Mouse (Mus musculus) midbrain, embryonic 16.5 days (tissue): ENCODE data around the gene Spg20. TPM values are rescaled to one million over a fixed set of nuclear protein-coding genes. Genes with fewer than 3 reads are reported as not detected.

Experiments used
- microRNA-seq: library from miRNA; unstranded; fragments of <30 nt; microRNA quantifications from one replicate; pipeline ENCODE4, GENCODE M21; 2017
- polyA plus RNA-seq: library from polyadenylated mRNA; unstranded; fragments of >200 nt; fragmentation: Nextera tagmentation; extraction: Ambion mirVana; gene quantifications from 2 replicates; pipeline ENCODE4 v1.2.1, GENCODE M21; 2015

The Spg20 gene
- polyA plus RNA-seq, 1 experiment from 2014 or later: 14.6 TPM

Small RNAs within 50 kb of the gene (microRNA-seq; reads per million reads assigned to microRNA genes)
- gene Gm22029: not detected

Other genes starting within 250 kb of the Spg20 start
- 1.5 and 1.9 TPM in 2 replicates for gene Sertm1, start 196.2 kb upstream of the Spg20 start, polyA plus RNA-seq
- 1.8 and 2.2 TPM in 2 replicates for gene Ccna1, start 56.6 kb upstream of the Spg20 start, polyA plus RNA-seq
- 0.10 TPM in 1 of 2 replicates, not detected in the other for gene Ccdc169, start 25.2 kb downstream of the Spg20 start, polyA plus RNA-seq
- gene Sohlh2, start 69.9 kb downstream of the Spg20 start, polyA plus RNA-seq: not detected in 2 replicates
- gene Dclk1, start 130.3 kb downstream of the Spg20 start, polyA plus RNA-seq: 293 and 328 TPM in 2 replicates